Mouse (Mus musculus) ES-E14 (cell line): ENCODE measurements at regions not wholly inside any gene's neighbourhood (a gene's known extent, or its start where the extent isn't known, plus 50 kb on each side); places are given as distances from the start of the nearest gene placed in this dataset.
A peak's percentile ranks its signal among the peaks of the same experiment; 100 is the strongest.

Experiments
- DNase-seq: peaks from one replicate; pipeline ENCODE4 v3.0.0-alpha.2; 2013; ENCODE audit warnings: low read depth, low spot score
- H3K27ac ChIP-seq: 2 replicates; pipeline ENCODE4 v1.5.1; 2012; ENCODE audit warnings: low read depth, mild to moderate bottlenecking, low read length, moderate library complexity, mixed read lengths; ENCODE audit not compliant: poor library complexity, insufficient read depth, severe bottlenecking
- H3K36me3 ChIP-seq: 2 replicates; pipeline ENCODE4 v1.6.1; 2012; ENCODE audit warnings: mild to moderate bottlenecking, low read length, moderate library complexity, mixed read lengths; ENCODE audit not compliant: control insufficient read depth, poor library complexity, insufficient read depth, severe bottlenecking
- H3K4me1 ChIP-seq, 2 experiments: fragments of 150-350 bp in 1 of 2; sonication (generic) in 1 of 2; 2 replicates each; pipeline ENCODE4 v1.6.1; 2012; ENCODE audit warnings: low read length in 2 of 2, mild to moderate bottlenecking in 1 of 2, mixed read lengths in 1 of 2; ENCODE audit not compliant: control insufficient read depth in 2 of 2, insufficient read depth in 2 of 2, poor library complexity in 1 of 2
- H3K4me3 ChIP-seq, 2 experiments: fragments of 150-350 bp in 1 of 2; sonication (generic) in 1 of 2; 2 replicates each; pipeline ENCODE4 v1.5.1; 2012; ENCODE audit warnings: low read length in 2 of 2, low read depth in 1 of 2, mild to moderate bottlenecking in 1 of 2, mixed read lengths in 1 of 2; ENCODE audit not compliant: insufficient read depth in 1 of 2, poor library complexity in 1 of 2, severe bottlenecking in 1 of 2
- H3K9ac ChIP-seq: 2 replicates; pipeline ENCODE4 v1.6.1; 2012; ENCODE audit warnings: low read depth, mild to moderate bottlenecking, low read length, mixed read lengths; ENCODE audit not compliant: poor library complexity, insufficient read depth, severe bottlenecking
- H3K9me3 ChIP-seq: fragments of 150-350 bp; sonication (generic); 2 replicates; pipeline ENCODE4 v1.6.1; 2012; ENCODE audit warnings: low read depth, mild to moderate bottlenecking, low read length; ENCODE audit not compliant: control insufficient read depth, insufficient read depth
- CHD2 ChIP-seq: IDR thresholded peaks from 2 replicates; pipeline ENCODE4 v1.6.1; 2014; ENCODE audit warnings: mild to moderate bottlenecking, low read depth, low read length, inconsistent platforms
- HCFC1 ChIP-seq: IDR thresholded peaks from 2 replicates; pipeline ENCODE4 v1.6.1; 2012; ENCODE audit warnings: low read length, inconsistent platforms, borderline replicate concordance; ENCODE audit not compliant: insufficient read depth
- MAFK ChIP-seq: IDR thresholded peaks from 2 replicates; pipeline ENCODE4 v1.6.1; 2014; ENCODE audit warnings: mild to moderate bottlenecking, low read depth, low read length, inconsistent platforms; ENCODE audit not compliant: insufficient read depth
- ZC3H11A ChIP-seq: IDR thresholded peaks from 2 replicates; pipeline ENCODE4 v1.6.1; 2012; ENCODE audit warnings: low read depth, mild to moderate bottlenecking, inconsistent platforms, low read length, borderline replicate concordance
- ZNF384 ChIP-seq: IDR thresholded peaks from 2 replicates; pipeline ENCODE4 v1.6.1; 2012; ENCODE audit warnings: low read depth, low read length, inconsistent platforms
- in situ Hi-C, 2 experiments: fragments of 600-800 bp; cut with MboI; formaldehyde crosslinking; loops; one replicate each; pipeline ENCODE4 v1.15.1; 2025; ENCODE audit warnings: low sequenced_read_pairs in 2 of 2, inconsistent platforms in 1 of 2; ENCODE audit not compliant: unreplicated experiment in 2 of 2

GRCm38 (mm10) chr3:41857446-41857845 lies 115.0 kb downstream of the D3Ertd751e start:
- H3K9ac ChIP-seq = no peak overlapping the region
- H3K4me1 ChIP-seq = no peaks in the 10 kb centered on the region
- in situ Hi-C loops = no loop called here
- no peak overlapping the region for H3K27ac ChIP-seq
- no peak overlapping the region for H3K4me3 ChIP-seq
- DNase-seq = no peak
- no peaks in the 10 kb centered on the region for H3K36me3 ChIP-seq
- no peak for TF ChIP-seq ZC3H11A
- no peak for TF ChIP-seq MAFK
- TF ChIP-seq CHD2 = no peak
- no peak for TF ChIP-seq HCFC1
- TF ChIP-seq ZNF384 = no peak
- H3K9me3 ChIP-seq = no peaks in the 10 kb centered on the region

- DNase-seq = peak; percentile 15
- Histone ChIP-seq H3K9ac (no peak overlapping the region), H3K9me3 (no peaks in the 10 kb centered on the region), H3K4me3 (no peak overlapping the region), H3K4me1 (no peaks in the 10 kb centered on the region), H3K36me3 (no peaks in the 10 kb centered on the region), H3K27ac (no peak overlapping the region)
- in situ Hi-C loops = no loop called here
- TF ChIP-seq ZNF384 = no peak
- peak; percentile 41; the same call in 1 of the 2 replicates for TF ChIP-seq ZC3H11A
Measured at GRCm38 (mm10) chr3:41862674-41863073, 120.3 kb downstream of the D3Ertd751e start.

GRCm38 (mm10) chr3:41908952-41909351 lies 166.5 kb downstream of the D3Ertd751e start:
- H3K9ac ChIP-seq = no peak overlapping the region
- no peak overlapping the region for H3K27ac ChIP-seq
- no peaks in the 10 kb centered on the region for H3K9me3 ChIP-seq
- H3K4me1 ChIP-seq = no peaks in the 10 kb centered on the region
- no peak overlapping the region for H3K4me3 ChIP-seq
- H3K36me3 ChIP-seq = no peaks in the 10 kb centered on the region
- in situ Hi-C loops = no loop called here
- DNase-seq = no peak
- TF ChIP-seq CHD2 = no peak
- no peak for TF ChIP-seq ZNF384
- TF ChIP-seq MAFK = no peak
- TF ChIP-seq ZC3H11A = no peak
- TF ChIP-seq HCFC1 = no peak

GRCm38 (mm10) chr3:41913190-41913589 lies 170.8 kb downstream of the D3Ertd751e start:
- Histone ChIP-seq H3K9me3 (no peaks in the 10 kb centered on the region), H3K36me3 (no peaks in the 10 kb centered on the region), H3K9ac (no peak overlapping the region), H3K27ac (no peak overlapping the region), H3K4me3 (no peak overlapping the region), H3K4me1 (no peaks in the 10 kb centered on the region)
- no peak for DNase-seq
- TF ChIP-seq ZC3H11A (no peak), HCFC1 (no peak), ZNF384 (no peak), CHD2 (no peak), MAFK (no peak)
- in situ Hi-C loops = no loop called here

- H3K36me3 ChIP-seq = no peaks in the 10 kb centered on the region
- no peak overlapping the region for H3K4me3 ChIP-seq
- no peaks in the 10 kb centered on the region for H3K4me1 ChIP-seq
- no peak for TF ChIP-seq HCFC1
- TF ChIP-seq CHD2 = no peak
- TF ChIP-seq MAFK = no peak
- no peak for TF ChIP-seq ZC3H11A
- no peak for TF ChIP-seq ZNF384
- H3K9me3 ChIP-seq = no peaks in the 10 kb centered on the region
- no peak for DNase-seq
- H3K27ac ChIP-seq = no peak overlapping the region
- H3K9ac ChIP-seq = no peak overlapping the region
- in situ Hi-C loops = no loop called here
Measured at GRCm38 (mm10) chr3:41939843-41940242, 197.4 kb downstream of the D3Ertd751e start.
